Mouse (Mus musculus) lung, postnatal 36 days (tissue): ENCODE data around the gene Gabpb1.

Source experiments
- DNase-seq: peaks from one replicate; pipeline ENCODE4 v3.0.0; 2022; ENCODE audit warnings: mixed read lengths

Gene Gabpb1

GRCm38 (mm10) chr2:126676122-126676515, at the start of gene Gabpb1:
Gene Gabpb1 (minus strand): TSS chr2:126676337.
- no peak for DNase-seq

DNA sequence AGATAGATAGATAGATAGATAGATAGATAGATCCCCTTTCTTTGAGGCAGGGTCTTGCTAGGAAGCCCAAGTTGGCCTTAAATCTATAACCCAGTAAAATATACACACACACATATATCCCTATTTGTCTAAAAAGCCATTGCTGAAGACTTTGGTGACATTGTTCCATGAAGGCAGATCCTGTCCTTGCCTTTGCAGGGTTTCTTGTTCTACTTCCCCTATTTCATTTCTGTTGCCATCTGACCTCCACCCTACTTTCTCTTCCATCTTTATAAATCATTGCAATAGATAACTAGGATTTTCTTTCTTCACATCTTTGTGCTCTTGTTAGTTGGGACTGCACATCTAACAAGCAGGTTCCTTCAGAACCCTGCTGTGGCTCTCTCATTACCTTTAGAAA, 36.8 kb upstream of the Gabpb1 start:
- DNase-seq, result no peak

DNA sequence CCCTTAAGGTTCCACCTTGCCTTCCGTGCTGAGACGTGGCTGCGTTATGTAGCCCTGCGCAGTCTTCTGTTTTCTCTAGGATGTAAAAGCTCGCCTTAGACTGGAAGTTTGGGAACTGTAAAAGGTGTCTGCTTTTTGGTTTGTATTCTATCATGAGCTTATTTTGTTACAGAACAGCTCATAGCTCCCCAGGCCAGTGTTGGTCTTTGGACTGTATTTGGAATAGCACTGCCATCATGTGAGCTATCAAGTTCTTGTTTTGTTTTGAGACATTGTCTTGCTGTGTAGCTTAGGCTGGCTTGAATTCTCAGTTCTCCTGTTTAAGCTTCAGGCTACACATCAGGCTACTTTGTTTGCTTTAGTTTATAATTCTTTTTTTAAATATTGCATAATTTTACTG, 36.4 kb upstream of the Gabpb1 start:
- DNase-seq, result no peak

DNA sequence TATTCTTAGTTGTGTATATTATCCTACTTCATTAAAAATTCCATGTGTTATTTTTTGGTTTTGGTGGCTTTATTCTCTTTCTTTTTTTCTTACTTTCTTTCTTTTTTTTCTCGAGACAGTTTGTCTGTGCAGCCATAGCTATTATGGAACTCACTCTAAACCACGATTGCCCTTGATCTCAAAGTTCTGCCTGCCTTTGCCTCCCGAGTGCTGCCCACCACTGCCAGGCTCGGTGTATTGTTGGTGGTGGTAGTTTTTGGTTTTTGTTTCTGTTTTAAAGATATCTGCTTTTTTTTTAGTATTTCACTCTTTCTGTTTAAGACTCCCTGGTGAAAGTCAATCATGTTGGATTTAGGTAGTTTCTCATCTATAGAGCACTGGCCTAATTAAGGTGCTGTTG, 32.2 kb upstream of the Gabpb1 start:
- DNase-seq, result no peak

DNA sequence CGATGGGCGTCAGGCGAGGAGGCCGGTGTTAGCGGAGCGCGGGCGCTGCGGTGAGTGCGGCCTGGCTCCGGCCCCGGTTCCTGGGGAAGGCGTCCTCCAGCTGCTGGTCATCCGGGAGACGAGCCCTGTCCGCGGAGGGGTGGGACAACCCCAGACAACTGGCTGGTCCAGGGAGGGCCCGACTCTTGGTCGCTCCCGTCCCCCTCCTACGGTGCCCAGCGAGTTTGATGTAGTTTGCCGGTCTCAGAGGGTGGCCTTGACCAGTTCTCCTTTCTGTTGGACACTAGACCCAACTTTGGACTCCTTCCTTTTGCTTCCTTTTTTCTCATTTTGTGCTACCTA, 31.3 kb upstream of the Gabpb1 start:
- DNase-seq, result no peak

DNA sequence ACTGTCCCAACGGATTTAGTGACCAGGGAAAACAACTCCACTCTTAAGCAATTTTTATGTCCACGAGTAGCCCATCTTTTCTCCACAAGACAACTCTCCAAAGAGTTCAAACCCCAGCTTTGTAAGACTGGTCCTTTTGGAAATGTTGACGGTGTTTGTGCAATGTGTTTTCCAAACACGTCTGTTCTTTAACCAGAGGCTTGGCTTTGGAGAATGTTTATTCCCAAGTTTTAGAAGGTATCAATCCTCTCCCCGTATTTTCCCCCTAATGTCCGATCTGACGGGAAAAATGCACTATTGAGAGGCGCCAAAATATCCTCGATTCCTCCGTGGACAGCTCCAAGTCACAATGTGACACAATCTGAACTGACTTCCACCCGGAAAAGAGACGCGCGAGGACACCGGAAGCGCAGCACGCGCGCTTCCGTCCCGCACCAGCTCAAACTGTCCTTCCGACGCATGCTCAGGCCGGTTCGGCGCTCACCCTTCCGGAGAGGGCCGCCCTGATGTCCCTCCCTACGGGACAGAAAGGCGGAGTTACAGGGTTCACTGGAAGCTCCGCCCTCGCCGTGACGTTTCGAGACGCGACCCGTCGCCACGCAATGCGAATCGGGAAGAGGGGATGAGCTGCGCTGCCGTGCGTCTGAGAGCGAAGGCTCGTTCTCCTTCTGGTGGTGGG, 30.8 kb upstream of the Gabpb1 start, which contains the start of gene Usp8:
Gene Usp8, plus strand, starts transcription at position 570 of the 679 bp plus-strand sequence.
- peak; percentile 99 for DNase-seq

DNA sequence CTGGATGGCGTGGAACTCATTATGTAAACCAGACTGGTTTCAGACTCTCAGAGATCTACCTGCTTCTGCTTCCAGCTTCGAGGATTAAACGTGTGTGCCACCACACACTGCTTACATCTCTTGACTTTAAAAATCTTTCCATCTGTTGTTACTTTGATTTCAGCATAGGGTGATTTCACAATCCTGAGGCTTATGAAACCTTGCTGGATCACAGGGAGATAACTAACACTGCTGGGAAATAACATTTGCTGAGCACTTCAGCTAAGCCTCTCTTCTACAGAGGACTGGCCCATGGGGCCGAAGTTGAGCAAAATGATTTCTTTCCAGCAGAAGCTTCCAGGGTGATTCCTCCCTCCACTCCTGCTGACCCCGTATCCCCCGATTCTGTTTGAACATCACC, 19.1 kb upstream of the Gabpb1 start:
- DNase-seq, result peak; percentile 76

- DNase-seq, result peak; percentile 40
Observed at GRCm38 (mm10) chr2:126691290-126691689, 15.2 kb upstream of the Gabpb1 start.

GRCm38 (mm10) chr2:126682937-126683336, 6.8 kb upstream of the Gabpb1 start:
- DNase-seq, result no peak

GRCm38 (mm10) chr2:126682333-126682732, 6.2 kb upstream of the Gabpb1 start:
- no peak for DNase-seq

GRCm38 (mm10) chr2:126677366-126677765, 1.2 kb upstream of the Gabpb1 start:
- peak; percentile 54 for DNase-seq

- DNase-seq, result peak; percentile 86
Observed at GRCm38 (mm10) chr2:126675169-126676121, 692 bp downstream of the Gabpb1 start.

DNA sequence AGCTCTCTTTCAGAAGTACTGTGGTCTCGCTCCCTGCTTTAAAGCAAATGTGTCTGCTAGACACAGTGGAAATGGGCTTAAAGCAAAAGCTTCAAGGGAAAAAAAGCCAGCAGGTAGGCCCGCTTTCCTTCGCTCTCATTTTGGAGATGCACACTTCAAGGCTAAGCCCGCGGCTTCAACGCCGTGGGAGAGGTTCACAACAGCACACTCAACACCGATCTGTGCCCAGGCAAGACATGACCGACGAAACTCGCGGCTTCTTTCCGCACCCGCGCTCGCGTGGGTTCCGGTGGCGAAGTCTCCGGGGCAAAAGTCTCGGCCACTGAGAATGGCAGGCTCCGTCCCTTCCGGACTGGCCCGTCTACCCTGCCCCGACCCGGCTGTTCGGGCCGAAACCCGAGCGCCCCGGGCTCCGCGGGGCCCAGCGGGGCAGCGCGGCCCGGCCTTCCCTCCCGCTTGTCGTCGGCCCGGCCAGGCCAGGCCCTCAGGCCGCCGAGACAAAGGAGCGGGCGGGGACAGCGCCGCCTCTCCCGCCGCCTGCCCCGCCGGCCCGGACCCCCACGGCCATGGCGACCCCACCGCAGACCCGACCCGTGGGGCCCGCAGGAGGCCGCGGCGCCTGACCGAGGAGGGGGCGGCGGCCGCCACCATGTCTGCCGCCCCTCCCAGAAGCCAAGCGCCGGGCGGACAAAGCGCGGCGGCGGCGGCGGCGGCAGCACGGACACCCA, 1.5 kb downstream of the Gabpb1 start:
- DNase-seq, result peak; percentile 47

GRCm38 (mm10) chr2:126673317-126674242, 2.6 kb downstream of the Gabpb1 start:
- DNase-seq, result no peak

DNA sequence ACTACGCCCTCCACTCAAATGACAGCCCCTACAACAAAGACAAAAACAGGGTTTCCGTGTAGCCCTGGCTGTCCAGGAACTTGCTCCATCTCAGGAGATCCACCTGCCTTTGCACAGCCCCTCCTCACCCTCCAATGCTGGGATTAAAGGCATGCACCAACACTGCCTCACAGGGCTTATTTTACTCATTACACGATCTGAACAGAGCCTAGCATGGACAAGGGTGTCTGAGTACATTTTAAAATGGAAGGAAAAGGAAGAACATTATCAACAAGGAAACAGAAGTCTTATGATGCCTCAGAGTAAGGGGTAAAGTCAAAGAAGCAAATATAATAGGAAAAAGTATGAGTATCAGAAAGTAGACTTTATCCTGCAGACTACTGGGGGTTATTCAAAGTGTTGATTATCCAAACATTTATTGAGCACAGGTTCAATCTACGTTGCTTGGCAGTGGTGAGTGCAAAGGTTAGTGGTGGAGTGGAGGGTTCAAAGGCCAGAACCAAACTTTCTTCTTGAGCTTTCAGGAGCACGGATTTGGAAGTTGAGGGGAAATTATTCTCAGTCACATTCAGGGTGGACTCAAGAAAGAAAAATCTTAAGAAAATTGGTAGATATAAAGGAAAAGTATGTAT, 7.4 kb downstream of the Gabpb1 start:
- no peak for DNase-seq

GRCm38 (mm10) chr2:126665984-126666383, 10.2 kb downstream of the Gabpb1 start:
- no peak for DNase-seq

GRCm38 (mm10) chr2:126663481-126663880, 12.7 kb downstream of the Gabpb1 start:
- DNase-seq, result peak; percentile 78

GRCm38 (mm10) chr2:126652929-126653328, 23.2 kb downstream of the Gabpb1 start:
- no peak for DNase-seq

GRCm38 (mm10) chr2:126647762-126648161, 28.4 kb downstream of the Gabpb1 start:
- peak; percentile 28 for DNase-seq

GRCm38 (mm10) chr2:126646461-126646860, 29.7 kb downstream of the Gabpb1 start:
- no peak for DNase-seq

DNA sequence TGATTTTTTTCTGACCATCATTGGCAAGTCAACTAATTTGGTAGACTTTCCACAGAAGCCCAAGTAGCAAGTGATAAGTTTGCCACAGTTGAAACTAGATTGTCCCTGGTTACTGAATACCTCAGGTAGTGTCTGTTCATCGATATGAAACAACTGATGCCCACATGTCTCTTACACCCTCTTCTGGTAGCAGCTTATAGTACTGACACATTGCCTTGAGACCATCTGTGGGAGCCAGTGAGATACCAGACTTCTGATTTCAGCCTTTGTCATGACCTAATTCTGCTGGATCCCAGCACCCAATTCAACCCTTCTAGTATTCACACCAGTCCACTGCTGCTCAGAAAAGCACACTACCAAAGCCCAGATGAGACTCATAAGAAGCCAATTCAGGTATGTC, 31.4 kb downstream of the Gabpb1 start:
- no peak for DNase-seq

- DNase-seq, result no peak
Observed at GRCm38 (mm10) chr2:126640298-126640697, 35.8 kb downstream of the Gabpb1 start.
